Mouse (Mus musculus): ENCODE results near the gene Sh3kbp1.
A peak's percentile ranks its signal among the peaks of the same experiment; 100 is the strongest.

The Sh3kbp1 gene

DNA sequence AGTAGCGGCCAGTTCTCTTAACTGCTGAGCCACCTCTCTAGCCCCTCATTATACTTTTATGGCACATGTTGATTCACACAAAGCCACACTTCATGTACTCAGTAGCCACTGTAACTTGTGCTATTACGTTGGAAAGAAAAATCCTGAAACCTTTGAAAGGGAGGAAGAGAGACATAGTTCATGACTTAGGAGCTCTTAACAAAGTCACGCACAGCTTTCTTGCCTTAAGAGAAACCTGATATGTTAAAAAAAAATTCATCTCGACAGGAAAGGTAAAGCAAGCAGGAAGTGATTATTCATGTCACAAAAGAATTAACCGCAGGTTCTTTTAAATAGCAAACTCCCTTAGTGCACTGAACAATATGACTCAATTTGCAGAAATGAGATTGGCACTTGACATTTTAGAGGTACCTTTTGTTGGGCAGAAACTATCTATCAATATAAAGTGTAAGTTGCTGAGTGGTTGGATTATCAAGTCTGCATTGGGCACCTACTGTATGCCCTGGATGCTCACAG, 51.3 kb downstream of the Sh3kbp1 start:
- peak; percentile 69 for DNase-seq (ENCODE audit: low read depth)

DNA sequence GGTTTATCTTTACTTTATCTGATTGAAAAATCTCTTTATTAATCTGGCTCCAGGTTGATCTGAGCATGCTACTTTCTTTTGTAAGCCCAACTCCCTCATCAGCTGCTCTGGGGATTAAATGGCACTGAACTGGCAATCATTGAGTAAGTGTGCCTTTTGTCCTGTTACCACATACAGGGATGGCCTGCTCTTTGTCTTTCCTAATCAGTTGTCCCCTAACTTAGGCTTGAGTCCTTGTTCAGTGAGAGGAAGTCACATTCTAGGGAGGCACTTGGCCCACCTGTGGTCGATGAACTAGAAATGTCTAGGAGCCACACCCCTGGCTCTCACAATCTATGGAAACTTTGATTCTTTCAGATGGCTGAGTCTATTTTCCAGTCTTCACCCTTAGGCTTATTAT, 58.4 kb downstream of the Sh3kbp1 start:
- DNase-seq (ENCODE audit: low read depth), result no peak

DNA sequence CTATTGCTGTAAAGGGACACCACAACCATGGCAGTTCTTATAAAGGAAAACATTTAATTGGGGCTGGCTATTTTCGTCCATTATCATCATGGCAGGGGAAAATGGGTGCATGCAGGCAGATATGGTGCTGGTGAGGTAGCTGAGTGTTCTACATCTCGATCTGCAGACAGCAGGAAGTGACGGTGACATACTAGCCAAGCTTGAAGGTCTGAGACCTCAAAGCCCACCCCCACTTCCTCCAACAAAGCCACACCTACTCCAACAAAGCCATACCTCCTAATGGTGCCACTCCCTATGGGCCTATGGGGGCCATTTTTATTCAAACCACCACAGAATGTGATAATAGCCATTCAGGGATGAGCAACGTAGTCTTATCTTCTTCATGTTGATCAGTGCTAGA, 59.8 kb downstream of the Sh3kbp1 start:
- peak; percentile 64 for DNase-seq (ENCODE audit: low read depth)

DNA sequence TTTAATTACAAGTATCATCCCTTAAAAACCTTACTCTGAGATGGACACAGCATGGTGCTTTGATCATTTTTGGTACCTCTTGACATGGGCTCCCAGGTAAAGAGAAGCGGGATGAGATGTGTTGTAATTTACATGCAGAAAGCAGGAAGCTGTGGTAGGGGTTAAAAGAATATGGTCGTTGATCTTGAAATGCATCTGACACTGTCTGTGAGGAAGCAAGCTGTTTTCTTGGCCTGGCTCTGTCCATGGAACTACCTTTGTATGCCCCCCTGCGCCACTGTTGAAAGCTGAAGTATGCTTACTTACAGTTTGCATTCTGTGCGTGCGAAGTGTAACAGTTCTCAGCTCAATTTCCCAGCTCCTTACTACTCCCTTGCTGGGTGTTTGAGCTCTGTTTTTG, 61.6 kb downstream of the Sh3kbp1 start:
- DNase-seq (ENCODE audit: low read depth), result no peak

DNA sequence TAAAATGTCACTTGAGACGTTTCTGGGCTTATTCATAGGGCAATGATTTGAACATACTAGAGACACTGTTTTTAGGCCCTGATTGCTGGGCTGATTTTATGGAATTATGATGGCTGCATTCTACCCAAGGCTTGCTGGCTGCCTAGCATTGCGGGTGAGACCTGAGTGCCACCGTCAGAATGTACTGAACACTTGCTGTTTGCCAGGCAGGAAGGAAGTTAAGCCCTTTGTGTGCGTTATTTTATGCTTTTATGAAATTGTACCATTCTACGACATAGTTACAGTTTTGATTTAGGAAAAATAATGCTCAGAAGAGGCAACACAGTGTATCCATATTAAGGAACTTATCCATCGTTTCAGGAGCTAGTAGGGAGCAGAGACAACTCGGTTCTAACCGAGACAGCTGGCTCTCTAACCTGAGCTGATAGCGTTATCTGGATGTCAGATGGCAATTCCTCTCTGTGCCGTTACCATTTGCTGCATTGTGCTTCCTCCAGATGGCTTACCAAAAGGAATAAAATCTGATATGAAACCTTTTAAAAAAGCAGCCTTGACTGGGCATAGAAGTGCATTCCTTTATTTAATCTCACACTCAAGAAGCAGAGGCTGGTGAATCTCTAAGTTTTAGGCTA, 62.8 kb downstream of the Sh3kbp1 start:
- peak; percentile 62 for DNase-seq (ENCODE audit: low read depth)

DNA sequence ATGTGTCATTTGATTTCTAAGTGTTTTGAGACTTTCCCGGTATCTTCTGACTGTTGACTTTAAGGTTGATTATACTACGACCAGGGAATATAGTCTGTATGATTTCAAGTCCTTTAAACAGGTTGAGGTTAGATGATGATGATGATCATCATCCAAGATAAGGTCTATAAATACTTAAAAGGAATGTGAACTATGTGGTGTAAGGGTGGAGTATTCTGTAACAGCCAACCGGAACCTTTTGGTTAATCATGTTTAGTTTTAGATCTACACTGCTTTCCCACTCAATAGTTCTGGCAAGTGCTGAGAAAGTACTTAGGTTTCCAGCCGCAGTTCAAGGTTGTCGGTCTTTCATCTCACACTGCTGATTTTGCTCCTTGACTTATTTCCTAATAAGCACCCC, 66.1 kb downstream of the Sh3kbp1 start:
- peak; percentile 65 for DNase-seq (ENCODE audit: low read depth)

DNA sequence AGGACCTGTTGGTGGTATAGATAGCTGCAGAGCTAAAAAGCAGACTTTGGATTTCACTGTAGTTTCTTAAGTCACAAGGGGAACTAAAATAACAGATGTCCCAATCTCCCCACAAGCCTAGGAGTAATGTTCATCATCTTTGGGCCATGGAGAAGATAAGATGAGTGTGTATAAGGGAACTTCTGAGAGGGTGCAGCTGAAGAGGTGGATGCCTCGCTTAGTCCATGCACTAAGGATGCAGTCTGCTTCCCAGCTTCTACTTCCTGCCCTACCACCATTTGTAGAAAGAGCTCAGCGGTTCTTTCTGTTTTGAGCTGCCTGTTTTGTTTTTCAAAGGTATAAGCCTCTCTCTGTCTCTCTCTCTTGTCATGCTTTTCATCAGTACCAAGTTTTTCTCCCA, 69.5 kb downstream of the Sh3kbp1 start:
- peak; percentile 66 for DNase-seq (ENCODE audit: low read depth)

DNA sequence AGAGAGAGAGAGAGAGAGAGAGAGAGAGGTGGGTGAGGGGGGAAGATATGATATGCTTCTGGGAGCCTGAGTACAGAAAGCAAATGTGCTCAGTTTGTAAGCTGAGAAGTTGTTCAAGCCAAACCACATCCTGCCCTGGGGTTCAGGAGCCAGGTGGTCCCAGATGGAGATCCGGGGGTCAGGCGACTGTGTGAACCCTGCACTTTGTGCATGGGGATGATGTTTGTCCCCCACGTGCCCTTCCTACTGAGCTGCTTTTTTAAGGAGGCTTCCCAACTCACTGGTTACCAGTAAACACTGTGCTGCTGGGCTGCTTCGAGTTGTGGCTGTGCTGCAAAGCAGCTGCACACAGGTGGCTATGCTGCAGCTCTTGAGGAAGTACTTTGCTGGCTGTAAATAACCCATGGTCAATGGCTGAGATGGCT, 70.0 kb downstream of the Sh3kbp1 start:
- DNase-seq (ENCODE audit: low read depth), result peak; percentile 70

DNA sequence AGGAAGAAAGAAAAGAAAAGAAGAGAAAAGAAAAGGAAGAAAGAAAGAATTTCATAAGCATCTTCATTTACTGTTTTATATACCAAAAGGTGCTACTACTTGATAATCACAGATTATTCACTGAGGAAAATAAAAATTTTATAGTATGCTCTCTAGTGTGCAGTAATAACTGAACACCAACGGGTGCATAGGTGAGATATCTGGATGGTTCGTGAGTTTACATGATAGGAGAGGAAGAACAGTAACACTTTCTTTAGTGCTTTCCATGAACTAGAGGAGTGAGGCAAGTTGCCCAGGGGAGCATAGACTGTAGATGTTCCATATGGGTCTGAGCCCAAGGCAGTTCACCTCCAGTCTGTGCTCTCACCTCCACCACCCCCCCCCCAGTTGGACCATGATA, 75.8 kb downstream of the Sh3kbp1 start:
- no peak for DNase-seq (ENCODE audit: low read depth)

DNA sequence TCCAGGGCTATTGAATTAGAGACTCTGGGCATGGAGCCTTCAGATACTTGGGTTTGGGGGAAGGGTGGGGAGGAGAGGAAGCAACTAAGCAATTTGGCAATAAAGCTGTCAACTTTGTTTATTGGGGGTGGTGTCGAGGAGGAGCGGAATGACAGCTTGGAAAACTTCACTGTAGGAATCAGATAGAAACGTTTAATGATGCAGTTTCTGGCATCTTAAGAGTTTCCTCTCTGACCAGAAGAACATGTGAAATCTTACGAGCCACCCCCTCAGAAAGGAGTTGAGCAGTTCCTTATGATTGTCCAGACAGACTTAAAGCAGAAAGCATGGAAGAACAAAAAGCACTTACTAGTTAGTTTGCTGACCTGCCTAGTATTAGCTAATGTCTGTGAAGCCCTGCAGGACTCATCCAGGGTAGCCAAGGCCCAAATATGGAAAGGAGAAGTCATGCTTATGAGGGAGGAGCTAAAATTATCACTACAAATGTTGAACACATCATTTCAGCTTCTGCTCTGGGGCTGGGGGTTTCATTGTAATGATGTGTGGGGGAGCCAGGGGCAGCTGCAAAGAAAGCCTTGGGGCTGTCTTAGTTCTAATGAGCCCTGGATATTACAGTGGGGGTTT, 77.4 kb downstream of the Sh3kbp1 start:
- no peak for DNase-seq (ENCODE audit: low read depth)

DNA sequence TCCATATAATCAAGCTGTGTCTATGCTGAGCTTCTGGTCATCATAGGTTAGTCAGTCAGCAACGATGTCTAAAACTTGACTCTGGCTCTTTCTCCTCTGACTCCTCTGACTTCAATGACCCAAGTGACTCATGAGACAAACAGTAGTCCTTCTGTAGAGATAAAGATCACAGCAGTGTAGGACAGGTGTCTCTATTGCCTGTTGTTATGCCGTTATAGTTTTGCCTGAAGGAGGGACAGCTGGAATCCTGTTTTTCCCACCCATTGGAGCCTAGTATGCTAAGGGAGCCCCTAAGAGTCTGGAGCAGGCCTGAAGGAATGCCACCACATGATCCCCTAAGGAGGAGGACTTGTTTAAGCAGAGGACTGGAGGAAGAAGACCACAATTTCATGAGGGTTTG, 78.3 kb downstream of the Sh3kbp1 start:
- DNase-seq (ENCODE audit: low read depth), result no peak

DNA sequence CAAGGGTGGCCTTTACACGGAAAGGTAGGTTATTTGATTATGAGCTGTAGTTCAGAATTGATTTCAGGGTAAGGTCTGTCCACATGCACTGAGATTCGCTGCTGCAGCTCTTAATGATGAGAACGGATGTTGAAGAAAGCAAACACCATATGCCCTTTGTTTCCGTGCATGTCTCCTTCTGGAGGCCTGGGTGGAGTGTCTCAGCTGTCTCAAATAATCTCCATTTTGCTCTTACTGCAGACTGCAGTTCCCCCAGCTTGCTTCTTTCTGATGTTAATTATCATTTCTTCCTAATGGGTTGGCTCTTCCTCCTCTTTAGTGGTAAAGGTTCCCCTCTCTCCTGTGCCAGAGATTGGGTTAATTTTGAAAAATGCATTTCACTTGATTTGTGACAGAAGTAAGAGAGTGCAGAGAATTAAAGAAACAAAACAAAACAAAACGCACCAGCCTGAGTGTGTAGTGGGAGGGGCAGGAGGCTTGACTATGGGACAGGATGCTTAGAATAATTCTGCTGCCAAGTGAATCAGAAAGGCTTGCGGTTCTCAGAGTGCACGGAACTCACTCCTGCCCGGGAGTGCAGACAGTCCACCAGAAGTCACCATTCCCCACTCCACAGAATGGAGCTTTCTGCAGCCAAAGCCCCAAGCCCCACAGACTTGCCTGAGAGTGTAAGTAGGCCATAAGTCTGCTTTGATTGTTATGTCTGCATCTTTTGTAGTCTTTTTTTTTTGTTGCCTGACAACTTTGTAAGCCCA, 81.2 kb downstream of the Sh3kbp1 start:
- DNase-seq (ENCODE audit: low read depth), result peak; percentile 74

DNA sequence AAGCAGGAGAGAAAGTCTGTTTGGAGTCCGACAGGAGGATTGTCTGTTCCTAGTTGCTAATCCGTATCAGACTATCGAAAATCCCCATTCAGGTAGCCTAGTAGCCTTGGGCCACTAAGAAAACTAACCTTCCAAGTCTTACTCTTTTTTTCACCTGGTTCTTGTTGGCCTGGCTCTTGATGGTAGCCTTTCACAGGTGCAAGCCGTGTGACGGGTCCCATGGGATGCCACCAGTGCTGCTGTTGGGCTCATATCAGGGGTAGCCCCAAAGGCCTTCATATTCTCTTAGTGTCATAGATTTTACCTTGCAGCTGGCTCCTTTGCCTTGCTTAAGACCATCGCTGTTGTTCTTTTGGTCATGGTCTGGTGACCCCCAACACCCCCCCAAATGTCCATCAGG, 82.2 kb downstream of the Sh3kbp1 start:
- no peak for DNase-seq (ENCODE audit: low read depth)

DNA sequence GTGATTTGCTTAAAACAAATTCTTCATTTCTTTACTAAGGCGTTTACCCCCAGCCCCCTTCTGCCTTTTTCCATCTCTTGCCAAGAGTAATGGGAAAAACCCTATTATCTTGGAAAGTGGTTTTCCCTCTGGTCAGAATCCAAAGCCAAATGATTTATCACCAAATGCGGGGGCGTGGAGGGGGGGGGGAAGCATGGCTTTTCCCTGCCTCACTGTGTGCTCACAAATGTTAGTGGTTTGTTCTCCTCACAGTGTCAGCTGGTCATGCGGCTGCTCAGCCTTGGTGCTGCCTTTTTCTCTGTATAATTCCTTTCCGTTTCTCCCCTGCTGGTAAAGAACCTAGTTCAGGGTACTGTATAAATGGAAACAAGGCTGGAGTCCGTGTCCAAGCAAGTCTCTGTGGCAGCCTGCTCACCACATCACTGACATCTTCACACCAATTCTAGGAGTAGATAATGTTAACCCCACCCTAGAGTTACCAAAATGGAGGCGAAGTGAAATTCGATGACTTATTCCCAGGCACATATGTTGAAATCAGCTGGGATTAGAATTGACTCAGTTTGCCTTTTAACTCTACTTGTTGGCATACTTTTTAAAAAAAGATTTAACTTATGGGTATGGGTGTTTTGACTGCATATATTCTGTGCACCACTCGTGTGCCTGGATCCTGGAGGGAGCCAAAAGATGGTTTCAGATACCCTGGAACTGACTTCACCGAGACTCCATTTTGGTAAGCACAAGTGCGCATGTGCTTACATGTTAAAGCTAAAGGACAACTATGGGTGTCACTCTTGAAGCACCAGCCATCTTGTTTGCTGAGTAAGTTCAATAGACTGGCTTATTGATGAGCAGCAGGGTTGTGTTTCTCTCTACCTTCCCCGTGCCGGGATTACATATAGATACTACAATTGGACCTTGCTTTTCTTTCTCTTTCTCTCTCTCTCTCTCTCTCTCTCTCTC, 84.3 kb downstream of the Sh3kbp1 start:
- peak; percentile 65 for DNase-seq (ENCODE audit: low read depth)

DNA sequence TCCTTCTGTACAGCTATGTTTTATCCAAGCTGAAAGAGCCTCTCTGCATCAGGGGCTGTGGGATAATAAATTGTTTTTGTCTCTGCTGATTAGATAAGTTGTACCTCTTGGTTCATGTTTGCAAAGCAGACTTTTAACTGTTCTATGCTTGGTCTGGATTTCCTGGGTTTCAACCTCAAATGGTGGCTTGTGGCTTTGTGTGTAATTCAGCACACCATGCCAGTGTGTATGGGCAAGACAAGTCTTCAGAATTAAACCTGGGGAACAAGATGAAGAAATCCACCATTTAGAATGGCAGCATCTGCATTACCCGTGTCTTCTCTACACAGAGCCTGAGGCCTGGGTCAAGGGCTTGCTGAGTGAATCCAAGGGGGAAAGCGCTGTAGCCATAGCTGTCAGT, 86.1 kb downstream of the Sh3kbp1 start:
- DNase-seq (ENCODE audit: low read depth), result peak; percentile 44

DNA sequence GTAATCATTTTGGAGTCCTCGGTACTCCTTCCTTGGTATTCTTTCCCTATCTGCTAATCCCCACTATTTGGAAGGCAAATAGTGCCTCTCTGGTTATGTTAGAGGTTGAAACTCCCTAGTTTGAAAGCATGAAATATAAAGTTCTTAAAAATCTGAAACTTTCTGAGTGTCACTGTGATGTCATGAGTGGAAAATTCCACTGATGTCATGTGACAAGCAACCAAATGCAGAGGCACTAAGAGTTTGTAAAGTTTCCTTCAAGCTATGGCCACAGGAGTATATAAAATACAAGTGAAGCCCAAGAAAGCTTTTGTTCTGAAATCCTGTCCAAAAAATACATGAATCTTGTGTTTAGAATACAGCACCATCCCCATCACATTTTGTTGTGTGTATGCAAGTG, 94.3 kb downstream of the Sh3kbp1 start:
- DNase-seq (ENCODE audit: low read depth), result peak; percentile 67

DNA sequence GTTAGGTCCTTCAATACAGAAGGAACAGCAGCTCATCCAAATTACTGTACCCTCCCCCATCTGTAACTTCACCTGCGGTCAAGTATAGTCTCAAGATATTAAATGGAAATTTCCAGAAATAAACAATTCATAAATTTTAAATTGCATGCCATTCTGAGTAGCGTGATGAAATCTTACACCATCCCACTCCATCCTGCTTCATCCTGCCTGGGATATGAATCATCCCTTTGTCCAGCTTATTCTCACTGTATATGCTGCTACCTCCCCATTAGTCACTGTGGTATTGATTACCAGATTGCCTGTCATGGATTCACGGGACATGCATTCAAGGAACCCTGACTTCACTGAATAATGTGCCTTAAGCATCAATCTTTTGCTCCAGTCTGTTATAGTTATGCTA, 104.3 kb downstream of the Sh3kbp1 start:
- no peak for DNase-seq (ENCODE audit: low read depth)

DNA sequence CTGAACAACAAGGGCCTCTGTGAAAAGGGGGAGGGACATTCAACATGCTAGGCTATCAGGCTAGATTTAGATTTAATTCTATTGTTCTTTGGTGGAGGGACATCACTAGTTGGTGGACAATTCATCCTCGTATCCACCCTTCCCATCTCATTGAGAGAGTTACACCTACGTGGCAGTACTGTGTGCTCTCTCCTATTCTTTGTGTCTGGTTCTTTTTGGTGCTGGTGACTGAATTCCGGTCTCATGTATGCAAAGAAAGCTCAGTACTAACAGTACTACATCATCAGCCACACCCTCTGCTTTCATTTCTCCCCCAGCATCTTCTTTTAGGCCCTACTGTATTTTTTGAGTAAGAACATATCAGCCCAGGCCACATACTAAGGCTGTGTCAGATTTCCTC, 105.8 kb downstream of the Sh3kbp1 start:
- DNase-seq (ENCODE audit: low read depth), result peak; percentile 38

DNA sequence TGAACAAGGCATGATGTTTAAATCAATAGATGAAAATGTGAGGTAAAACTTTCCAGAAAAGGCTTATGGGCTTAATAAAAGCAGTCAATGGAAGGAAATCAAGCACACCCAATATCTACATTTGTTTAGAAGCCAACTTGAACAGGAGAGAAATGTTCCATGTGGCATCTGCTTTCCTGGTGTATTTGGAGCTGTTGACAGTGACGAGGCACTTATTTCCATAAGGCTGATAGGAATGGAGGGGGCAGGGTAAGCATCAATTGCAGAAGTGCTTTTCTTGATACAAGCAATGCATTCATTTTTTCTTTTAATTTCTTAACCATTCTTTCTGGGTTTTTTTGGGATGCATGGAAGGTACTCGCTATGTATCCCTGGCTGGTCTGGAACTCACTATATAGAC, 106.9 kb downstream of the Sh3kbp1 start:
- no peak for DNase-seq (ENCODE audit: low read depth)

DNA sequence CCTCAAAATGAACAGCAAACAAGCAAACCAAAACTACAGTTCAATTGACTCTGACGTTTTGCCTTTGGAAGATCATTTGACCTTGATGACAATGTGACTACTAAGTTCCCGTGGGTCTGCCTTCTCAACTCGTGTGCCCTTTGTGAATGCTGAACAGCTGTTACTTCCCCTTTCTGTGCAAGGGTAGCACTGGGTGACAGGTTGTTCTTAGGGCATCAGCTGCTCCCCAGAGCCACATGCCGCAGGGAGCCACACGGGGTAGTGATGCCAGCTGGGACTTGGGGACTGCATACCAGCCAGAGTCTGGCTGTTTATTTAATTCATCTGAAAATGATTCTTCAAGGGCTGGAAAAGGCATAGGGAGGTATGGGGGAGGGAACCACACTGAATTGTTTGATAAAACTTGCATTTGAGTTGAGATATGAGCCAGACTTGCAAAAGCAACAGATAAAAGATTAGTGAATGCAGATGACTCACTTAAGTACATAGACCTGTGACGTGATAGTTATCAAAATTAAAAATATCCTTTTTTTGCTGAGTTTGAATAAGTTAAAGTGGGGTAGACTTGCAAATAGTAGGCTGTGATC, 108.5 kb downstream of the Sh3kbp1 start:
- peak; percentile 47 for DNase-seq (ENCODE audit: low read depth)

DNA sequence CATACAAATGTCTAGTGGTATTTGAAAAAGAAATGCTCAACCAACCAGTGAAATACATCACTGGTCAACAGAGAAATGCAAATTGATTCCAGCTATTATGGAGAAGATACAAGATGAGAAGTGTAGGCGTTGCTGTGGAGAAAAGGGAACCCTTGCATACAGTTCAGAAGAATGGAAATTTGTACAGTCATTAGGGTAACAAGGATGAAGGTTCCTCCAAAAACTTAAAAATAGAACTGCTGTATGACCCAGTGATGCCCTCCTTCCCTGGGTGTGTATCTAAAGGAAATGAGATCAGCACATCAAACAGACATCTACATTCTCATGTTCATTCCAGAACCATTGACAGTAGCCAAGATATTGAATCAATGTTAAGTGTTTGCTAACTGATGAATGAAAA, 110.3 kb downstream of the Sh3kbp1 start:
- no peak for DNase-seq (ENCODE audit: low read depth)

DNA sequence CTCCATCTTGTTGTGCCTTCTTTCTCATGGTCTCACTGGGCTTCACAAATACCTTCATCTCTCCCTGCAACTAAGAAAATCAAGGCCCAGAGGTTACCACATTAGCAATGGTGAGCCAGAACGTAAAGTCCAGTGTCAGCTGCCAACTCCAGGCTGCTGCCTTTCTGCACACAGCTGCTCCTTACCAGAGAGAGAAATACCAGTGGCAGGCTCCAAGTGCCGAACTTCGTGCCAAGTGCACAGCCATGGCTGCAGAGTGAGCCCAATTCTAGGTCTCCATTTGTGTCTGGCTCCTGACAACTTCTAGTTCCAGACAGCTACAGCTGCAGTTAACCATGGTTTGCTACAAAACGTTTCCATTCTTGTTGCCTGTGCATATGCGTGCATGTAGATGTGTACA, 117.0 kb downstream of the Sh3kbp1 start:
- no peak for DNase-seq (ENCODE audit: low read depth)

Measured in naive thymus-derived CD4-positive, alpha-beta T cell, adult 2 months (primary cell).